Mouse (Mus musculus): Measurements from ENCODE around the gene Ccdc174.
"Not testable (repeated sequence)": the region's sequence is repeated elsewhere in the genome, so short reads cannot be mapped to it uniquely, and the experiment has no call there.

Gene Ccdc174

GRCm38 (mm10) chr6:91877885-91878651 lies at the start of gene Ccdc174:
Gene Ccdc174 (plus strand): TSS chr6:91878053.
- peak; percentile 87 to 91 for DNase-seq (ENCODE audit: low spot score in 2 of 2)

- DNase-seq (ENCODE audit: low spot score in 2 of 2) = no peak
Observed at GRCm38 (mm10) chr6:91832863-91833440, 44.9 kb upstream of the Ccdc174 start.

- DNase-seq (ENCODE audit: low spot score in 2 of 2) = peak; percentile 64 to 76
Observed at GRCm38 (mm10) chr6:91839010-91839871, 38.6 kb upstream of the Ccdc174 start.

- DNase-seq (ENCODE audit: low spot score in 2 of 2) = no peak
Observed at GRCm38 (mm10) chr6:91842897-91843627, 34.8 kb upstream of the Ccdc174 start.

- DNase-seq (ENCODE audit: low spot score in 2 of 2) = peak in 1 of 2 experiments; percentile 35
Observed at GRCm38 (mm10) chr6:91843628-91844153, 34.2 kb upstream of the Ccdc174 start.

GRCm38 (mm10) chr6:91852550-91852949 lies 25.3 kb upstream of the Ccdc174 start:
- no peak for DNase-seq (ENCODE audit: low spot score in 2 of 2)

GRCm38 (mm10) chr6:91858339-91858738 lies 19.5 kb upstream of the Ccdc174 start:
- DNase-seq (ENCODE audit: low spot score in 2 of 2) = no peak

DNA sequence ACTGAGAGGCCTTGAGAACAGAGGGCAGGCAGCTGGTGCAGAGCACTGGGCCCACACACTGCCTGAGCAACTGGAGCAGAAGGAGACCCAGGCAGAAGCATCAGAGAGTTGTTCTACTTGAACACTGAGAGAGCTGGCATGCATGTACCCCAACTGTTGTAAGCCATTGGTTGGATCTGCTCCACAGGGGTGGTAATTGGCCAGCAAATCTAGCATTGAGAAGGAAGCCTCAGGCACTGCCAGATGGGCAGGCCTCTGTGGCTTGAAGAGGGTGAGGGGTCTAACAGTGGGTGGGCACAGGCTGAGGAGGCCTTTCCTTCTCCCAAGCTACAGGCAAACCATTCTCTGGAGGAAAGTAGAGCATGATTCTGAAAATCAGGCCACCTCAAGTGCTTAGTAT lies 15.0 kb upstream of the Ccdc174 start:
- no peak for DNase-seq (ENCODE audit: low spot score in 2 of 2)

DNA sequence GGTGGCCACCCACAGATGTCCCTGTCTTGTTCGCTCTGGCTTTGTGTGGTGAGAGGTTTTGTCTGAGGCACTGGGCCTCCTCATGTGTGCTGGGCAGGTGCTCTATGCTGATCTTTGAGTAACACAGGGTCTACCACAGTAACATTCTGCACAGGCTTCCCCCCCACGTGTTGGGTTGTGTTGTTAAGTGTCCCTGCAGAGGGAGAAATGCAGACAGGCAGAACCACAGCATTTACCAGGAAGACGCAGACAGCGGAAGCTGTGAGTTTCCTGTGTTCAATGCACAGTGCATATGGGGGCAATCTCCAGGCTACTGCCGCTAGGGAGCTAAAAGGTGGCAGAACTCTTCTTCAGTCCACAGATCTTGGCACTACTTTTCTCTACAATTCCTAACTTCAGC lies 13.3 kb upstream of the Ccdc174 start:
- no peak for DNase-seq (ENCODE audit: low spot score in 2 of 2)

DNA sequence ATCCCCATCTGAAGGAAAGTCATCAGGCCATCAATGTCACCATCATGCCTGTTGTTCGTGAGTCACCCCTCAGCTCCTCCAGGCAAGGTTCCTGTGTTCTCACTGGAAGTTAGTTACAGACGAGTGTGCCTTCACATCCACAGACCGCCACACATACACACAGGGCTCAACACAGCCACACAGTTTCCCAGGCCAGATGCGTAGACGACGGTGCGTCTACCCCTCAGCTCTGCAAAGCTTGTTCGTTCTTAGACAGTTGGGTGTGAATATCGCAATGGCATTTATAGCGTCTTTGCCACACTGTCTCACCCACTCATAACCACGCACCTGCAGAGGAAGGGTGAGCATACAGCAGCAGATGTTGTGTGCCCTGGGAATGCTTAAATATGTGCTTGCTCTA lies 12.3 kb upstream of the Ccdc174 start:
- no peak for DNase-seq (ENCODE audit: low spot score in 2 of 2)

- DNase-seq (ENCODE audit: low spot score in 2 of 2) = no peak
Observed at GRCm38 (mm10) chr6:91868091-91868490, 9.8 kb upstream of the Ccdc174 start.

DNA sequence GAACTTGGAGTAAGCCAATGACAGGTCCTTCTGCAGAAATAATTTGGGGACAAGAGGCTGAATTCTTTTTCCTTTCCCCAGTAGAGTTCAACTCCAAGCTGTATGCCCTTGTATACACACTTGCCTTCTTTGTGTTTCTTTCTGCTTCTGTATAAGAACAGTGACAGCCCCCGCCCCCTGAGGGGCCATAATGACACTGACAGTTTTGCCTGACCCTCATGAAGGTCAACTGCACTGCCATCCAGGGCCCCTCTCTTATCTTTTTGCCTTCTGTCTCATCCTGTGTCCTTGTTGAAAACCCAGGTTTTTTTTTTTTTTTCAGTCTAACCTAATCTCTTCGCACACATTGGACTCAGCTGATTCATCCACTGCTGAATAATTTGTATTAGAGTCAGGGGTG lies 5.1 kb upstream of the Ccdc174 start:
- DNase-seq (ENCODE audit: low spot score in 2 of 2) = no peak

- DNase-seq (ENCODE audit: low spot score in 2 of 2) = no peak
Observed at GRCm38 (mm10) chr6:91883859-91884258, 6.0 kb downstream of the Ccdc174 start.

DNA sequence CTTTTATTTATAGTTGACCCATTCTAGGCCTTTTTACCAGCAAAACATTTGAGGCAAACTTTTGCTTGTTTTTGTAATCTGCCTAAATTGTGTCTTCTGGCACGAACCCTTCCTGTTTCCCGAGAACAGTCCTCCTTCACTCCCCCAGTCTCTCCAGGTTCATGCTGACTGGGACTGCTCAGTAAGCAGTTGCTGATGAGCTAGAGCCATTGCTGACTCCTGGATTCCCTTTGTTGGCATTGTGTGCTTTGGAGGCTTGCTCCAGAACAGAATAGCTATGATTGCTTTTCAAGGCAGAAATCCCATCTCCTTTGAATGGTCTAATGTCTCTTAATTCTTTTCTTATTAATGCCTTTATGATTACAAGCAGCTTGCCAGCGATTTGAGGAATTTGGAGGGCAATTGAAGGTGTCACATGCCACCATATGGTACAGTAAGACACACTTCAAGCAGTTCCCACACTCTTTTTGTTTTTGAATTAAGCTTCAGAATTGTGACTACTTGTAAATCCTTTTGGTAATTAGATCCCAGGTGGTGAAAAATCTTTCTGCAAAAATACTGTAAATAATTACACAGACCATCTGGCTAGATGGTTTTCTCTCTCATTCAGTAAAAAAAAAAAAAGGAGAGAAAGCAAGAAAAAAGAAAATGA lies 11.5 kb downstream of the Ccdc174 start:
- DNase-seq (ENCODE audit: low spot score in 2 of 2) = no peak

DNA sequence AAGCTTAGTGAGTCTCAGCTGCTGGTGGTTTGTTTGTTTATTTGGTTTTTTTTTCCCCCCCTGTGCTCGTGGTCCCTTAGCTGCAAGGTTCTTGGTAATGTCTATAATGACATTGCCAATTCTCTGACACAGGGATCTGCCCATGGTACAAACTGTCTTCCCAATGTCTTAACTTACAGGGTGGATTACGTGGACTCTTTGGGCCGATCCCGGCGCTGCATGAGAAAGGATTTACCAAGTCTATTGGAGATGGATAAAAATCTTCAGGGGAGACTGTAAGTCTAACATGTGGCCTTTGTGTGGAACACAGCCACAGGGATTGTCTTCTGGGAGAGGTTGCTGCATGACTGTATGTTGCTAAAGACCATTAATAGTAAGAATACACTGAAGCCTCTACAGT lies 12.8 kb downstream of the Ccdc174 start:
- no peak for DNase-seq (ENCODE audit: low spot score in 2 of 2)

- DNase-seq (ENCODE audit: low spot score in 2 of 2) = no peak
Observed at GRCm38 (mm10) chr6:91891776-91892175, 13.9 kb downstream of the Ccdc174 start.

GRCm38 (mm10) chr6:91896783-91897182 lies 18.9 kb downstream of the Ccdc174 start:
- DNase-seq (ENCODE audit: low spot score in 2 of 2) = no peak

GRCm38 (mm10) chr6:91901505-91901904 lies 23.7 kb downstream of the Ccdc174 start:
- peak; percentile 35 to 75 for DNase-seq (ENCODE audit: low spot score in 2 of 2)

GRCm38 (mm10) chr6:91902509-91902908 lies 24.7 kb downstream of the Ccdc174 start, which contains the start of gene 4930590J08Rik:
Gene 4930590J08Rik (plus strand): TSS chr6:91902809.
- not testable (repeated sequence) for DNase-seq (ENCODE audit: low spot score in 2 of 2)

DNA sequence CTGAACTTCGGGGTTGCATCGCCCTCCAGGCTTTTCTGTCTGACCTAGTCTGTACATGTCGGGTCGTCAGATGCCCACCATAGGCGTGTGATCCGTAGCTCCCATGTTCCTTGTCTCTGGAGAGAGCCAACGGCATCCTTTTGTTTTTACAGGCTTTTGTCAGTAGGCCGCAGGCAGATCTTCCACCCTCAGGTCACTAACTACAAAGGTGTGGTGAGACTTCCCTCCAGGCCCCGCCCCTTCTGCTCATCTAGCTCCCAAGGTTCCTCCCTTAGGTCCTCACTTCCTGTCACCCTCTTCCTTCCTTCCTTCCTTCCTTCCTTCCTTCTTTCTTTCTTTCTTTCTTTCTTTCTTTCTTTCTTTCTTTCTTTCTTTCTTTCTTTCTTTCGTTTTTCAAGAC lies 36.2 kb downstream of the Ccdc174 start:
- no peak for DNase-seq (ENCODE audit: low spot score in 2 of 2)

- peak in 1 of 2 experiments; percentile 26 for DNase-seq (ENCODE audit: low spot score in 2 of 2)
Observed at GRCm38 (mm10) chr6:91917286-91917685, 39.4 kb downstream of the Ccdc174 start.
